22 mouse cellular contexts compared by ENCODE assay signal in genomic region chr5:92935883-92936282, GRCm38 (mm10).
A peak's percentile ranks its signal among the peaks of the same experiment; 100 is the strongest.
DNase-seq lines count a peak whose midpoint lies in the region; ATAC-seq and TF ChIP-seq lines count a peak whose summit lies in the region.
"Had no signal": no experiment of that assay in that cellular context is flagged by ENCODE, and none has a peak within 500 bp of the region (broad histone marks: within the 10 kb centered on the region; RNA-seq: fewer than 3 reads in every experiment).

No protein-coding gene starts in this region.

- ATAC-seq in heart, embryonic 13.5 days (ENCODE audit: extremely low read depth, insufficient number of reproducible peaks, low FRiP score, low TSS enrichment), result no peak
- no peak for ATAC-seq in heart, embryonic 12.5 days (ENCODE audit: insufficient number of reproducible peaks, low FRiP score)
- ATAC-seq in heart, postnatal 0 days (ENCODE audit: insufficient read depth, low read depth), result no peak
- no peak for ATAC-seq in heart, embryonic 11.5 days (replicated peaks; ENCODE audit: insufficient number of reproducible peaks, low FRiP score, low TSS enrichment)
- ATAC-seq: forebrain, embryonic 14.5 days; forebrain, embryonic 16.5 days had no signal

- H3K4me2 ChIP-seq in heart, embryonic 13.5 days, result no peak overlapping the region
- H3K4me2 ChIP-seq in heart, embryonic 12.5 days, result no peak overlapping the region
- H3K4me2 ChIP-seq in heart, postnatal 0 days (ENCODE audit: low read depth, low read length), result no peak overlapping the region
- H3K4me2 ChIP-seq in heart, embryonic 11.5 days, result no peak overlapping the region
- H3K4me2 ChIP-seq: embryonic facial prominence, embryonic 13.5 days; embryonic facial prominence, embryonic 15.5 days; forebrain, embryonic 12.5 days had no signal

- no peak overlapping the region for H3K4me3 ChIP-seq in cerebellum, adult 2 months (replicated peaks; ENCODE audit: insufficient read depth, low read depth, low read length)
- no peak overlapping the region for H3K4me3 ChIP-seq in heart, embryonic 13.5 days
- no peak overlapping the region for H3K4me3 ChIP-seq in heart, embryonic 12.5 days
- H3K4me3 ChIP-seq in heart, postnatal 0 days (ENCODE audit: low read depth, low read length), result no peak overlapping the region
- no peak overlapping the region for H3K4me3 ChIP-seq in heart, embryonic 11.5 days (ENCODE audit: low read depth, low read length)
- H3K4me3 ChIP-seq in small intestine, adult 2 months (ENCODE audit: low read depth, low read length), result no peak overlapping the region
- H3K4me3 ChIP-seq: embryonic facial prominence, embryonic 13.5 days; embryonic facial prominence, embryonic 15.5 days; erythroblast, embryonic 14.5 days; forebrain, embryonic 10.5 days; forebrain, embryonic 12.5 days had no signal

- TF ChIP-seq CTCF in cerebellum, adult 2 months (IDR thresholded peaks at IDR 0.05; ENCODE audit: borderline replicate concordance, insufficient read depth, low read depth, low read length), result no peak
- TF ChIP-seq CTCF in heart, postnatal 0 days (IDR thresholded peaks at IDR 0.05; ENCODE audit: low read depth), result no peak
- no peak for TF ChIP-seq CTCF in small intestine, adult 2 months (IDR thresholded peaks at IDR 0.05; ENCODE audit: extremely low read depth, insufficient read length, insufficient replicate concordance, low read depth, low read length)

- H3K27me3 ChIP-seq in cerebellum, adult 2 months (ENCODE audit: control insufficient read depth, insufficient read depth, low read length), result no peaks in the 10 kb centered on the region
- H3K27me3 ChIP-seq in heart, embryonic 13.5 days (replicated peaks), result no peaks in the 10 kb centered on the region
- no peaks in the 10 kb centered on the region for H3K27me3 ChIP-seq in heart, embryonic 12.5 days (replicated peaks)
- no peaks in the 10 kb centered on the region for H3K27me3 ChIP-seq in heart, postnatal 0 days (ENCODE audit: control insufficient read depth, insufficient read depth, low read length)
- no peaks in the 10 kb centered on the region for H3K27me3 ChIP-seq in heart, embryonic 11.5 days (ENCODE audit: control insufficient read depth, insufficient read depth, low read length)
- no peaks in the 10 kb centered on the region for H3K27me3 ChIP-seq in small intestine, adult 2 months (ENCODE audit: control insufficient read depth, insufficient read depth, low read length)
- H3K27me3 ChIP-seq: embryonic facial prominence, embryonic 13.5 days; embryonic facial prominence, embryonic 15.5 days; forebrain, embryonic 12.5 days had no signal

- peaks cover 59% of the 10 kb centered on the region for H3K36me3 ChIP-seq in heart, embryonic 13.5 days
- H3K36me3 ChIP-seq in heart, embryonic 12.5 days, result peaks cover 34% of the 10 kb centered on the region
- H3K36me3 ChIP-seq in heart, postnatal 0 days (replicated peaks; ENCODE audit: control insufficient read depth, insufficient read depth, low read length), result peaks cover 19% of the 10 kb centered on the region
- H3K36me3 ChIP-seq in heart, embryonic 11.5 days (ENCODE audit: control insufficient read depth, insufficient read depth, low read length), result peaks cover 14% of the 10 kb centered on the region
- H3K36me3 ChIP-seq in small intestine, adult 2 months (ENCODE audit: control insufficient read depth, insufficient read depth, low read length), result peaks cover 62% of the 10 kb centered on the region

- no peaks in the 10 kb centered on the region for H3K9me3 ChIP-seq in heart, embryonic 13.5 days
- H3K9me3 ChIP-seq in heart, embryonic 12.5 days (replicated peaks), result peaks cover 11% of the 10 kb centered on the region; the same call in 1 of the 2 replicates
- no peaks in the 10 kb centered on the region for H3K9me3 ChIP-seq in heart, postnatal 0 days (replicated peaks; ENCODE audit: control insufficient read depth, low read length)
- H3K9me3 ChIP-seq in heart, embryonic 11.5 days (replicated peaks; ENCODE audit: control insufficient read depth, low read length), result no peaks in the 10 kb centered on the region; the same call in 1 of the 2 replicates
- H3K9me3 ChIP-seq: embryonic facial prominence, embryonic 13.5 days; embryonic facial prominence, embryonic 15.5 days had no signal

- H3K9ac ChIP-seq in heart, embryonic 13.5 days, result peak overlapping the region; percentile 12; the same call in 1 of the 2 replicates
- no peak overlapping the region for H3K9ac ChIP-seq in heart, embryonic 12.5 days
- H3K9ac ChIP-seq in heart, postnatal 0 days (replicated peaks; ENCODE audit: low read depth, low read length), result no peak overlapping the region
- H3K9ac ChIP-seq in heart, embryonic 11.5 days (ENCODE audit: low read depth, low read length), result no peak overlapping the region
- H3K9ac ChIP-seq: embryonic facial prominence, embryonic 13.5 days; embryonic facial prominence, embryonic 15.5 days; forebrain, embryonic 12.5 days had no signal

- TF ChIP-seq EP300 in heart, postnatal 0 days (IDR thresholded peaks at IDR 0.05; ENCODE audit: low read depth), result no peak

- TF ChIP-seq POLR2A in cerebellum, adult 2 months (IDR thresholded peaks at IDR 0.05; ENCODE audit: borderline replicate concordance, insufficient read depth, low read length), result no peak
- no peak for TF ChIP-seq POLR2A in small intestine, adult 2 months (IDR thresholded peaks at IDR 0.05; ENCODE audit: low read depth, low read length)

- peaks cover 20% of the 10 kb centered on the region for H3K4me1 ChIP-seq in cerebellum, adult 2 months (ENCODE audit: control insufficient read depth, insufficient read depth, low read length)
- peaks cover 63% of the 10 kb centered on the region for H3K4me1 ChIP-seq in heart, embryonic 13.5 days
- peaks cover 53% of the 10 kb centered on the region for H3K4me1 ChIP-seq in heart, embryonic 12.5 days (replicated peaks)
- H3K4me1 ChIP-seq in heart, postnatal 0 days (ENCODE audit: control insufficient read depth, insufficient read depth), result peaks cover 37% of the 10 kb centered on the region
- H3K4me1 ChIP-seq in heart, embryonic 11.5 days (ENCODE audit: control insufficient read depth, insufficient read depth, low read length), result peaks cover 34% of the 10 kb centered on the region
- peaks cover 9% of the 10 kb centered on the region for H3K4me1 ChIP-seq in small intestine, adult 2 months (ENCODE audit: control insufficient read depth, insufficient read depth, insufficient read length, low read length)

- 59% methylated on average over 8 of the region's 8 CpGs for WGBS in cerebellum, adult 2 months
- 81% methylated on average over 8 of the region's 8 CpGs for WGBS in heart, embryonic 13.5 days
- WGBS in heart, embryonic 12.5 days, result 82% methylated on average over 8 of the region's 8 CpGs
- 83% methylated on average over 8 of the region's 8 CpGs for WGBS in heart, postnatal 0 days
- WGBS in heart, embryonic 11.5 days (ENCODE audit: insufficient replicate concordance), result 76% methylated on average over 8 of the region's 8 CpGs
- 89% methylated on average over 8 of the region's 8 CpGs for WGBS in small intestine, adult 2 months

- peak; percentile 40 to 54 for DNase-seq in cerebellum, postnatal 14 days
- no peak for DNase-seq in cerebellum, adult 2 months
- DNase-seq in heart, postnatal 0 days (ENCODE audit: low spot score), result no peak
- DNase-seq in right cerebral cortex, postnatal 10 days (ENCODE audit: low spot score in 2 of 2), result no peak
- DNase-seq: adrenal gland, adult 2 months; adrenal gland, postnatal 10 days; adrenal gland, postnatal 25 days; cerebellum, adult 11 months; cerebellum, adult 8-10 months; cerebellum, adult 9-11 months; embryo, embryonic 11 days had no signal

- H3K27ac ChIP-seq in cerebellum, adult 2 months (ENCODE audit: insufficient read depth, low read length), result no peak overlapping the region
- H3K27ac ChIP-seq in heart, embryonic 13.5 days (replicated peaks), result no peak overlapping the region
- no peak overlapping the region for H3K27ac ChIP-seq in heart, embryonic 12.5 days (ENCODE audit: poor library complexity, severe bottlenecking)
- peak overlapping the region; percentile 39; the same call in 1 of the 2 replicates for H3K27ac ChIP-seq in heart, postnatal 0 days (ENCODE audit: low read depth)
- no peak overlapping the region for H3K27ac ChIP-seq in heart, embryonic 11.5 days (ENCODE audit: low read depth, low read length)
- 0 out of 2 replicates have a peak overlapping the region, but pooled peaks have one; percentile 16 for H3K27ac ChIP-seq in small intestine, adult 2 months (ENCODE audit: insufficient read depth, low read depth, low read length)
- H3K27ac ChIP-seq: embryonic facial prominence, embryonic 13.5 days; embryonic facial prominence, embryonic 15.5 days; forebrain, embryonic 10.5 days; forebrain, embryonic 12.5 days had no signal

Comparison
In these comparisons a context has a peak if more than half of its experiments do, and no peak if none do; other contexts are left out.
1. DNase-seq: peak in cerebellum, postnatal 14 days (2 of 2); none in cerebellum, adult 2 months (0 of 2), heart, postnatal 0 days (single experiment) and right cerebral cortex, postnatal 10 days (0 of 2).
2. H3K27ac ChIP-seq: peak in heart, postnatal 0 days (single experiment) and small intestine, adult 2 months (single experiment); none in cerebellum, adult 2 months (single experiment), heart, embryonic 13.5 days (single experiment), heart, embryonic 12.5 days (single experiment) and heart, embryonic 11.5 days (single experiment).